Mouse (Mus musculus) olfactory bulb, adult 2 months (tissue): Measurements from ENCODE around the gene Cgas. TPM values are rescaled to one million over a fixed set of nuclear protein-coding genes. Genes with fewer than 3 reads are reported as not detected.
"Not testable (repeated sequence)": the region's sequence is repeated elsewhere in the genome, so short reads cannot be mapped to it uniquely, and the experiment has no call there.

Experiments
- H3K27ac ChIP-seq: fragments of 200-500 bp; 2 replicates; pipeline ENCODE4 v1.5.1; 2012; ENCODE audit warnings: low read depth, low read length; ENCODE audit not compliant: insufficient read depth
- H3K4me1 ChIP-seq: fragments of 200-500 bp; 2 replicates; pipeline ENCODE4 v1.6.1; 2012; ENCODE audit warnings: low read length; ENCODE audit not compliant: control insufficient read depth, insufficient read depth
- H3K4me3 ChIP-seq: fragments of 200-500 bp; 2 replicates; pipeline ENCODE4 v1.5.1; 2012; ENCODE audit warnings: mild to moderate bottlenecking, low read depth, low read length, moderate library complexity; ENCODE audit not compliant: insufficient read depth
- CTCF ChIP-seq: fragments of 200-500 bp; IDR thresholded peaks from 2 replicates; pipeline ENCODE4 v1.5.1; 2012; ENCODE audit warnings: low read depth, mild to moderate bottlenecking, low read length, moderate library complexity; ENCODE audit not compliant: insufficient read depth
- POLR2A ChIP-seq: fragments of 200-500 bp; IDR thresholded peaks from 2 replicates; pipeline ENCODE4 v1.6.1; 2012; ENCODE audit warnings: mild to moderate bottlenecking, low read depth, low read length, moderate library complexity; ENCODE audit not compliant: insufficient read depth
- WGBS: fragments of 180-500 bp; shearing (Covaris S2); methylation state at CpG from one replicate; pipeline ENCODE4 v1.1.7; 2018; 5-methylcytosine and 5-hydroxymethylcytosine counted together
- polyA plus RNA-seq: library from polyadenylated mRNA; stranded (reverse); fragments of >200 nt; gene quantifications from 2 replicates; pipeline ENCODE4 v1.2.4, GENCODE M21; 2012; ENCODE audit warnings: low replicate concordance; ENCODE audit not compliant: missing spikeins, insufficient read depth, insufficient read length

The Cgas gene
- not detected in 2 replicates for polyA plus RNA-seq

- H3K27ac ChIP-seq = no peak within 1 kb of the TSS
- peaks cover 9% of the 10 kb centered on the region for H3K4me1 ChIP-seq
- WGBS = under 1% methylated on average over 81 of the region's 81 CpGs
- TF ChIP-seq CTCF = no peak
- TF ChIP-seq POLR2A = no peak
- H3K4me3 ChIP-seq = peak within 1 kb of the TSS; percentile 31
Observed at GRCm38 (mm10) chr9:78442579-78443392, at the start of gene Cgas. Gene Cgas, minus strand, starts transcription at chr9:78443237.

GRCm38 (mm10) chr9:78492254-78492653, 49.2 kb upstream of the Cgas start:
- H3K4me3 ChIP-seq = no peak overlapping the region
- TF ChIP-seq CTCF (no peak), POLR2A (no peak)
- H3K27ac ChIP-seq = no peak overlapping the region
- 92% methylated on average over 3 of the region's 3 CpGs for WGBS
- H3K4me1 ChIP-seq = no peaks in the 10 kb centered on the region

- no peak overlapping the region for H3K27ac ChIP-seq
- TF ChIP-seq POLR2A = no peak
- TF ChIP-seq CTCF = no peak
- H3K4me3 ChIP-seq = no peak overlapping the region
- 87% methylated on average over 3 of the region's 3 CpGs for WGBS
- H3K4me1 ChIP-seq = no peaks in the 10 kb centered on the region
Observed at GRCm38 (mm10) chr9:78491169-78491568, 48.1 kb upstream of the Cgas start.

- 3% methylated on average over 20 of the region's 20 CpGs for WGBS
- H3K4me1 ChIP-seq = no peaks in the 10 kb centered on the region
- no peak for TF ChIP-seq CTCF
- TF ChIP-seq POLR2A = no peak
- peak within 1 kb of the TSS; percentile 56 for H3K27ac ChIP-seq
- peak within 1 kb of the TSS; percentile 30 for H3K4me3 ChIP-seq
Observed at GRCm38 (mm10) chr9:78488890-78489420, 45.9 kb upstream of the Cgas start, which contains the start of gene Eef1a1. Gene Eef1a1, minus strand, starts transcription at chr9:78489151.

- not testable (repeated sequence) for H3K4me1 ChIP-seq, H3K4me3 ChIP-seq, H3K27ac ChIP-seq
- 95% methylated on average over 5 of the region's 5 CpGs for WGBS
Observed at GRCm38 (mm10) chr9:78488021-78488420, 45.0 kb upstream of the Cgas start.

GRCm38 (mm10) chr9:78484660-78485059, 41.6 kb upstream of the Cgas start:
- WGBS = 91% methylated on average over 3 of the region's 3 CpGs
- H3K4me3 ChIP-seq = no peak overlapping the region
- no peaks in the 10 kb centered on the region for H3K4me1 ChIP-seq
- no peak for TF ChIP-seq POLR2A
- TF ChIP-seq CTCF = no peak
- H3K27ac ChIP-seq = no peak overlapping the region

GRCm38 (mm10) chr9:78482386-78482785, 39.3 kb upstream of the Cgas start:
- TF ChIP-seq POLR2A (no peak), CTCF (no peak)
- WGBS = 19% methylated on average over 3 of the region's 3 CpGs
- Histone ChIP-seq H3K4me1 (peaks cover 4% of the 10 kb centered on the region; the same call in 1 of the 2 replicates), H3K27ac (peak overlapping the region; percentile 93), H3K4me3 (peak overlapping the region; percentile 58; the same call in 1 of the 2 replicates)

- under 1% methylated on average over 73 of the region's 77 CpGs for WGBS
- Histone ChIP-seq H3K4me3 (peak overlapping the region; percentile 65), H3K27ac (peak overlapping the region; percentile 95), H3K4me1 (peaks cover 4% of the 10 kb centered on the region; the same call in 1 of the 2 replicates)
- TF ChIP-seq POLR2A (peak; percentile 99), CTCF (no peak)
Observed at GRCm38 (mm10) chr9:78481423-78482331, 38.6 kb upstream of the Cgas start.
